Mouse (Mus musculus): Measurements from ENCODE around the gene Cacna2d1. TPM values are rescaled to one million over a fixed set of nuclear protein-coding genes. Genes with fewer than 3 reads are reported as not detected.
A peak's percentile ranks its signal among the peaks of the same experiment; 100 is the strongest.

Gene Cacna2d1
- polyA plus RNA-seq, 1 experiment from 2014 or later: 44.3 TPM

- H3K27ac ChIP-seq (replicated peaks): no peak overlapping the region
- WGBS: 83% methylated on average over 4 of the region's 4 CpGs
- H3K9ac ChIP-seq: no peak overlapping the region
- no peaks in the 10 kb centered on the region for H3K9me3 ChIP-seq
- ATAC-seq (ENCODE audit: low read depth): no peak
- no peak overlapping the region for H3K4me2 ChIP-seq
- H3K27me3 ChIP-seq: peaks cover 50% of the 10 kb centered on the region
- no peak overlapping the region for H3K4me3 ChIP-seq
- H3K36me3 ChIP-seq: no peaks in the 10 kb centered on the region
- H3K4me1 ChIP-seq (replicated peaks): peaks cover 16% of the 10 kb centered on the region
Observed at GRCm38 (mm10) chr5:15942051-15942450, 7.6 kb downstream of the Cacna2d1 start.

GRCm38 (mm10) chr5:15948290-15949037 lies 14.0 kb downstream of the Cacna2d1 start:
- peak overlapping the region; percentile 38; the same call in 1 of the 2 replicates for H3K27ac ChIP-seq (replicated peaks)
- H3K9me3 ChIP-seq: no peaks in the 10 kb centered on the region
- H3K4me2 ChIP-seq: no peak overlapping the region
- H3K9ac ChIP-seq: no peak overlapping the region
- peak; percentile 83 for ATAC-seq (ENCODE audit: low read depth)
- WGBS: 66% methylated on average over 6 of the region's 6 CpGs
- no peaks in the 10 kb centered on the region for H3K36me3 ChIP-seq
- peaks cover 22% of the 10 kb centered on the region; the same call in 1 of the 2 replicates for H3K4me1 ChIP-seq (replicated peaks)
- peaks cover 18% of the 10 kb centered on the region for H3K27me3 ChIP-seq
- H3K4me3 ChIP-seq: no peak overlapping the region

GRCm38 (mm10) chr5:15959760-15960159 lies 25.3 kb downstream of the Cacna2d1 start:
- no peak overlapping the region for H3K9ac ChIP-seq
- no peaks in the 10 kb centered on the region for H3K4me1 ChIP-seq (replicated peaks)
- 87% methylated on average over 1 of the region's 1 CpGs for WGBS
- no peaks in the 10 kb centered on the region for H3K36me3 ChIP-seq
- H3K4me3 ChIP-seq: no peak overlapping the region
- no peak for ATAC-seq (ENCODE audit: low read depth)
- no peaks in the 10 kb centered on the region for H3K9me3 ChIP-seq
- H3K27me3 ChIP-seq: peaks cover 9% of the 10 kb centered on the region
- no peak overlapping the region for H3K27ac ChIP-seq (replicated peaks)
- no peak overlapping the region for H3K4me2 ChIP-seq

- ATAC-seq (ENCODE audit: low read depth): no peak
- Histone ChIP-seq H3K9ac (no peak overlapping the region), H3K27me3 (peaks cover 21% of the 10 kb centered on the region), H3K4me3 (no peak overlapping the region), H3K4me1 (replicated peaks) (no peaks in the 10 kb centered on the region), H3K27ac (replicated peaks) (no peak overlapping the region), H3K4me2 (no peak overlapping the region), H3K9me3 (no peaks in the 10 kb centered on the region), H3K36me3 (no peaks in the 10 kb centered on the region)
- WGBS: 70% methylated on average over 2 of the region's 2 CpGs
Observed at GRCm38 (mm10) chr5:15961866-15962265, 27.4 kb downstream of the Cacna2d1 start.

GRCm38 (mm10) chr5:15966888-15967287 lies 32.4 kb downstream of the Cacna2d1 start:
- H3K27ac ChIP-seq (replicated peaks): no peak overlapping the region
- H3K36me3 ChIP-seq: no peaks in the 10 kb centered on the region
- no peak overlapping the region for H3K4me3 ChIP-seq
- peaks cover 55% of the 10 kb centered on the region for H3K27me3 ChIP-seq
- no peaks in the 10 kb centered on the region for H3K9me3 ChIP-seq
- no peaks in the 10 kb centered on the region for H3K4me1 ChIP-seq (replicated peaks)
- ATAC-seq (ENCODE audit: low read depth): no peak
- H3K9ac ChIP-seq: no peak overlapping the region
- H3K4me2 ChIP-seq: no peak overlapping the region

GRCm38 (mm10) chr5:15971821-15972220 lies 37.3 kb downstream of the Cacna2d1 start:
- 80% methylated on average over 4 of the region's 4 CpGs for WGBS
- H3K4me2 ChIP-seq: no peak overlapping the region
- no peaks in the 10 kb centered on the region for H3K36me3 ChIP-seq
- no peaks in the 10 kb centered on the region for H3K9me3 ChIP-seq
- no peak for ATAC-seq (ENCODE audit: low read depth)
- no peak overlapping the region for H3K4me3 ChIP-seq
- H3K9ac ChIP-seq: no peak overlapping the region
- H3K27ac ChIP-seq (replicated peaks): no peak overlapping the region
- H3K4me1 ChIP-seq (replicated peaks): no peaks in the 10 kb centered on the region
- H3K27me3 ChIP-seq: peaks cover 85% of the 10 kb centered on the region

- no peak overlapping the region for H3K4me2 ChIP-seq
- no peak overlapping the region for H3K27ac ChIP-seq (replicated peaks)
- no peaks in the 10 kb centered on the region for H3K4me1 ChIP-seq (replicated peaks)
- 86% methylated on average over 1 of the region's 1 CpGs for WGBS
- H3K9ac ChIP-seq: no peak overlapping the region
- ATAC-seq (ENCODE audit: low read depth): no peak
- peaks cover 86% of the 10 kb centered on the region for H3K27me3 ChIP-seq
- H3K4me3 ChIP-seq: no peak overlapping the region
- no peaks in the 10 kb centered on the region for H3K9me3 ChIP-seq
- H3K36me3 ChIP-seq: no peaks in the 10 kb centered on the region
Observed at GRCm38 (mm10) chr5:15972351-15972750, 37.9 kb downstream of the Cacna2d1 start.

- ATAC-seq (ENCODE audit: low read depth): no peak
- Histone ChIP-seq H3K4me2 (no peak overlapping the region), H3K4me1 (replicated peaks) (peaks cover 8% of the 10 kb centered on the region; the same call in 1 of the 2 replicates), H3K9me3 (no peaks in the 10 kb centered on the region), H3K4me3 (no peak overlapping the region), H3K36me3 (no peaks in the 10 kb centered on the region), H3K27me3 (peaks cover 89% of the 10 kb centered on the region), H3K27ac (replicated peaks) (no peak overlapping the region), H3K9ac (no peak overlapping the region)
Observed at GRCm38 (mm10) chr5:15974652-15975051, 40.2 kb downstream of the Cacna2d1 start.

GRCm38 (mm10) chr5:15979225-15979624 lies 44.7 kb downstream of the Cacna2d1 start:
- peaks cover 25% of the 10 kb centered on the region for H3K4me1 ChIP-seq (replicated peaks)
- H3K27ac ChIP-seq (replicated peaks): no peak overlapping the region
- H3K9me3 ChIP-seq: no peaks in the 10 kb centered on the region
- no peaks in the 10 kb centered on the region for H3K36me3 ChIP-seq
- no peak overlapping the region for H3K4me2 ChIP-seq
- H3K9ac ChIP-seq: no peak overlapping the region
- 60% methylated on average over 2 of the region's 2 CpGs for WGBS
- peaks cover 92% of the 10 kb centered on the region for H3K27me3 ChIP-seq
- ATAC-seq (ENCODE audit: low read depth): no peak
- no peak overlapping the region for H3K4me3 ChIP-seq

- ATAC-seq (ENCODE audit: low read depth): no peak
- WGBS: 33% methylated on average over 4 of the region's 4 CpGs
Observed at GRCm38 (mm10) chr5:15982573-15982972, 48.1 kb downstream of the Cacna2d1 start.

GRCm38 (mm10) chr5:15983354-15983753 lies 48.9 kb downstream of the Cacna2d1 start:
- Histone ChIP-seq H3K36me3 (no peaks in the 10 kb centered on the region), H3K9me3 (no peaks in the 10 kb centered on the region), H3K4me2 (no peak overlapping the region), H3K27me3 (peaks cover 84% of the 10 kb centered on the region), H3K4me3 (no peak overlapping the region), H3K27ac (replicated peaks) (no peak overlapping the region), H3K4me1 (replicated peaks) (peaks cover 42% of the 10 kb centered on the region), H3K9ac (no peak overlapping the region)
- 25% methylated on average over 5 of the region's 5 CpGs for WGBS
- no peak for ATAC-seq (ENCODE audit: low read depth)

More at GRCm38 (mm10) chr5:15982573-15982972, 48.1 kb downstream of the Cacna2d1 start:
- no peak overlapping the region for H3K4me2 ChIP-seq
- peaks cover 42% of the 10 kb centered on the region for H3K4me1 ChIP-seq (replicated peaks)
- no peak overlapping the region for H3K27ac ChIP-seq (replicated peaks)
- H3K36me3 ChIP-seq: no peaks in the 10 kb centered on the region
- H3K9ac ChIP-seq: no peak overlapping the region
- H3K9me3 ChIP-seq: no peaks in the 10 kb centered on the region
- no peak overlapping the region for H3K4me3 ChIP-seq
- H3K27me3 ChIP-seq: peaks cover 86% of the 10 kb centered on the region

GRCm38 (mm10) chr5:15985228-15985858 lies 50.9 kb downstream of the Cacna2d1 start:
- Histone ChIP-seq H3K36me3 (no peaks in the 10 kb centered on the region), H3K4me2 (no peak overlapping the region), H3K9me3 (no peaks in the 10 kb centered on the region), H3K27me3 (peaks cover 81% of the 10 kb centered on the region), H3K27ac (replicated peaks) (no peak overlapping the region), H3K9ac (no peak overlapping the region), H3K4me3 (no peak overlapping the region), H3K4me1 (replicated peaks) (peaks cover 40% of the 10 kb centered on the region)
- 19% methylated on average over 7 of the region's 7 CpGs for WGBS
- no peak for ATAC-seq (ENCODE audit: low read depth)

Measured in neural tube, embryonic 13.5 days (tissue).